ENCODE assay signal across 8 mouse cellular contexts in the genomic region with DNA sequence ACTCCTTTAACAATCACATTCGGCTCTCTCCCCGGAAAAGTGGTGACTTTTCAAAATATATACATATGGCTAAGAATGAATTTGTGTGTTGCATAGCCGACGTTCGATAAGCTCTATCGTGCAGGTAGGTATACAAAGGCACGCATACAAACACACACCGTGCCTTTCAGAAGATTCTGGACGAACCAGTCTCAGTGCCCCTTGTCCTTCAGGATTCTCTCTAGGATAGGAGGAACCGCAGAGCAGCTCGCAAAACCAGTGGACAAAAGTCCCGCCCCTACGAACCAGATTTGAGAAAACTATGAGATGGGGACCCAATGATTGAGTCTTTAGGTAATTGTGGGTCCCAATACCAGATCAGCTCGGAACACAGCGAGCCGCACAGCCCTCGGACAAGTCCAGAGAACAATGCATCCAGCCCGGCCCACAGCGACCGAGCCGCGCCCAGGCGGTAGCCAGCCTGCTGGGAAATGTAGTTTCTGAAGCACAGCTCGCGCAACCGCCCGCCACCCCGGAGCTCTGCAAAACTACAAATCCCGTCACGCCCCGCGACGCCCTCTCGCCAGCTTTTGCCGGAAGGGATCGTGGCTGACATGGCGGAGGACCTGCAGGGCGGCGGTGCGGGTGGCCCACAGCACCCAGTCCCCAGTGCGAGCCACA. TPM values are rescaled to one million over a fixed set of nuclear protein-coding genes. Genes with fewer than 3 reads are reported as not detected.
DNase-seq lines count a peak whose midpoint lies in the region; ATAC-seq and TF ChIP-seq lines count a peak whose summit lies in the region.

Gene Snapc3, plus strand, starts transcription at position 565 of the 660 bp plus-strand sequence.

- H3K4me2 ChIP-seq in kidney, embryonic 14.5 days (replicated peaks; ENCODE audit: low read depth, low read length), result peak within 1 kb of the TSS; percentile 51
- peak within 1 kb of the TSS; percentile 53 for H3K4me2 ChIP-seq in limb, embryonic 15.5 days

- peak within 1 kb of the TSS; percentile 80 for H3K4me3 ChIP-seq in bone marrow macrophage, adult 2 months (ENCODE audit: insufficient read depth, low read length)
- H3K4me3 ChIP-seq in embryonic fibroblast, embryonic 13.5 days (ENCODE audit: insufficient read depth, low read length), result peak within 1 kb of the TSS; percentile 90
- H3K4me3 ChIP-seq in kidney, embryonic 14.5 days (ENCODE audit: low read length), result peak within 1 kb of the TSS; percentile 64
- peak within 1 kb of the TSS; percentile 62 for H3K4me3 ChIP-seq in limb, embryonic 15.5 days

- peak within 1 kb of the TSS; percentile 72 for H3K9ac ChIP-seq in kidney, embryonic 14.5 days (ENCODE audit: low read depth, low read length)
- H3K9ac ChIP-seq in limb, embryonic 15.5 days, result peak within 1 kb of the TSS; percentile 70

- peak within 1 kb of the TSS; percentile 52 for H3K27ac ChIP-seq in bone marrow macrophage, adult 2 months (ENCODE audit: insufficient read depth, low read depth, low read length)
- peak within 1 kb of the TSS; percentile 66 for H3K27ac ChIP-seq in embryonic fibroblast, embryonic 13.5 days (ENCODE audit: insufficient read depth, low read length)
- H3K27ac ChIP-seq in kidney, embryonic 14.5 days (ENCODE audit: low read depth, low read length), result peak within 1 kb of the TSS; percentile 76
- H3K27ac ChIP-seq in limb, embryonic 15.5 days, result peak within 1 kb of the TSS; percentile 89

- H3K4me1 ChIP-seq in bone marrow macrophage, adult 2 months (ENCODE audit: control insufficient read depth, insufficient read depth, low read length), result peaks cover 1% of the 10 kb centered on the region; the same call in 1 of the 2 replicates
- H3K4me1 ChIP-seq in embryonic fibroblast, embryonic 13.5 days (ENCODE audit: control insufficient read depth, insufficient read depth, low read length), result peaks cover 4% of the 10 kb centered on the region; the same call in 1 of the 2 replicates
- H3K4me1 ChIP-seq in kidney, embryonic 14.5 days (ENCODE audit: control insufficient read depth, insufficient read depth, low read length), result 0 out of 2 replicates have a peak, but pooled peaks cover 2% of the 10 kb centered on the region
- peaks cover 6% of the 10 kb centered on the region; the same call in 1 of the 2 replicates for H3K4me1 ChIP-seq in limb, embryonic 15.5 days

- WGBS in kidney, embryonic 14.5 days, result 1% methylated on average over 41 of the region's 41 CpGs
- WGBS in limb, embryonic 15.5 days, result under 1% methylated on average over 41 of the region's 41 CpGs

- no peaks in the 10 kb centered on the region for H3K9me3 ChIP-seq in kidney, embryonic 14.5 days (ENCODE audit: control insufficient read depth, low read length)
- no peaks in the 10 kb centered on the region for H3K9me3 ChIP-seq in limb, embryonic 15.5 days

- DNase-seq in A20 (ENCODE audit: low read depth, low spot score), result peak; percentile 95
- DNase-seq in heart, adult 9 months (ENCODE audit: low spot score in 2 of 2), result peak; percentile 95 to 96
- peak; percentile 89 for DNase-seq in monocyte, adult 2 months (ENCODE audit: low read depth in 1 of 2, low spot score in 2 of 2)
- DNase-seq in spleen, postnatal 36 days (ENCODE audit: low spot score in 2 of 2), result peak; percentile 95

- H3K27me3 ChIP-seq in kidney, embryonic 14.5 days (ENCODE audit: control insufficient read depth, insufficient read depth, low read length), result no peaks in the 10 kb centered on the region
- no peaks in the 10 kb centered on the region for H3K27me3 ChIP-seq in limb, embryonic 15.5 days

- H3K36me3 ChIP-seq in kidney, embryonic 14.5 days (ENCODE audit: control insufficient read depth, insufficient read depth, low read length), result peaks cover 8% of the 10 kb centered on the region; the same call in 1 of the 2 replicates
- no peaks in the 10 kb centered on the region for H3K36me3 ChIP-seq in limb, embryonic 15.5 days

- TF ChIP-seq POLR2A in bone marrow macrophage, adult 2 months (IDR thresholded peaks at IDR 0.05; ENCODE audit: borderline replicate concordance, low read depth, low read length), result no peak
- peak; percentile 85 for TF ChIP-seq POLR2A in embryonic fibroblast, embryonic 13.5 days (IDR thresholded peaks at IDR 0.05; ENCODE audit: low read depth, low read length)

- no peak for TF ChIP-seq CTCF in bone marrow macrophage, adult 2 months (IDR thresholded peaks at IDR 0.05; ENCODE audit: low read depth, low read length)
- TF ChIP-seq CTCF in embryonic fibroblast, embryonic 13.5 days (IDR thresholded peaks at IDR 0.05; ENCODE audit: borderline replicate concordance, insufficient read depth, low read length), result no peak

- peak; percentile 99 for ATAC-seq in kidney, embryonic 14.5 days (ENCODE audit: low FRiP score, low TSS enrichment)
- peak; percentile 98 for ATAC-seq in limb, embryonic 15.5 days (ENCODE audit: insufficient number of reproducible peaks, low FRiP score, low TSS enrichment, low read depth)

RNA-seq across cellular contexts. Expression of gene Snapc3, which starts in this region (rescaled TPM):
- 14.2 and 19.9 TPM in 2 replicates for polyA plus RNA-seq in bone marrow macrophage, adult 2 months (2012; ENCODE audit: insufficient read depth, insufficient read length, missing spikeins)
- 32.0 and 32.8 TPM in 2 replicates for polyA plus RNA-seq in embryonic fibroblast, embryonic 13.5 days (2011; ENCODE audit: insufficient read length, low read depth, missing spikeins)
- polyA plus RNA-seq in kidney, embryonic 14.5 days (2014; fragmentation: Nextera tagmentation; extraction: Ambion mirVana), result 45.0 and 51.3 TPM in 2 replicates
- polyA plus RNA-seq in limb, embryonic 15.5 days (2015; fragmentation: Nextera tagmentation; extraction: Ambion mirVana), result 39.0 and 40.4 TPM in 2 replicates

Comparison
In these comparisons a context has a peak if more than half of its experiments do, and no peak if none do; other contexts are left out.
1. Peak in every context shown above with its lines: DNase-seq, ATAC-seq, H3K4me3 ChIP-seq and H3K27ac ChIP-seq.